Mouse (Mus musculus) gastrocnemius, adult 2 months (tissue): ENCODE measurements at regions not wholly inside any gene's neighbourhood (a gene's known extent, or its start where the extent isn't known, plus 50 kb on each side); places are given as distances from the start of the nearest gene placed in this dataset.
A peak's percentile ranks its signal among the peaks of the same experiment; 100 is the strongest.

Experiments
- DNase-seq: peaks from one replicate; pipeline ENCODE4 v3.0.0; 2022
- H3K27ac ChIP-seq: fragments of 200-600 bp; 2 replicates; pipeline ENCODE4 v1.8.1; 2022; ENCODE audit warnings: mild to moderate bottlenecking
- H3K4me3 ChIP-seq: fragments of 200-600 bp; 2 replicates; pipeline ENCODE4 v1.8.1; 2022; ENCODE audit warnings: mild to moderate bottlenecking, moderate library complexity
- CTCF ChIP-seq: fragments of 200-600 bp; IDR thresholded peaks from 2 replicates; pipeline ENCODE4 v1.8.1; 2022; ENCODE audit warnings: antibody characterized with exemption, mild to moderate bottlenecking, moderate library complexity
- intact Hi-C: fragments of 180-260 bp; cut with DNase I; formaldehyde crosslinking; loops from one replicate; pipeline ENCODE4 v1.15.1; 2025

GRCm38 (mm10) chr2:129883417-129883816 is 83.1 kb downstream of the Stk35 start:
- intact Hi-C loops, result loop anchor here (10.0 kb wide), 1 partner anchor 291 kb away; the partner anchor contains the start of gene Snrpb
- H3K27ac ChIP-seq, result no peak overlapping the region
- H3K4me3 ChIP-seq, result no peak overlapping the region
- no peak for TF ChIP-seq CTCF
- no peak for DNase-seq

GRCm38 (mm10) chr2:129884316-129884715 is 84.0 kb downstream of the Stk35 start:
- intact Hi-C loops, result loop anchor here (10.0 kb wide), 1 partner anchor 290 kb away; the partner anchor contains the start of gene Snrpb
- TF ChIP-seq CTCF, result no peak
- H3K27ac ChIP-seq, result no peak overlapping the region
- DNase-seq, result no peak
- no peak overlapping the region for H3K4me3 ChIP-seq

GRCm38 (mm10) chr2:129885536-129885935 is 85.2 kb downstream of the Stk35 start:
- no peak for TF ChIP-seq CTCF
- intact Hi-C loops, result loop anchor here (10.0 kb wide), 1 partner anchor 289 kb away; the partner anchor contains the start of gene Snrpb
- Histone ChIP-seq H3K4me3 (no peak overlapping the region), H3K27ac (no peak overlapping the region)
- peak; percentile 40 for DNase-seq

- peak; percentile 30 for DNase-seq
- no peak for TF ChIP-seq CTCF
- intact Hi-C loops, result no loop called here
- Histone ChIP-seq H3K4me3 (peak overlapping the region; percentile 34), H3K27ac (peak overlapping the region; percentile 48; the same call in 1 of the 2 replicates)
Observed at GRCm38 (mm10) chr2:129893231-129893630, 92.9 kb downstream of the Stk35 start.

GRCm38 (mm10) chr2:129893832-129894231 is 93.5 kb downstream of the Stk35 start:
- no peak for TF ChIP-seq CTCF
- no peak for DNase-seq
- H3K4me3 ChIP-seq, result peak overlapping the region; percentile 34; the same call in 1 of the 2 replicates
- H3K27ac ChIP-seq, result peak overlapping the region; percentile 48; the same call in 1 of the 2 replicates
- intact Hi-C loops, result no loop called here

- Histone ChIP-seq H3K4me3 (no peak overlapping the region), H3K27ac (no peak overlapping the region)
- no peak for TF ChIP-seq CTCF
- DNase-seq, result no peak
- intact Hi-C loops, result no loop called here
Observed at GRCm38 (mm10) chr2:129894906-129895305, 94.6 kb downstream of the Stk35 start.

- DNase-seq, result no peak
- intact Hi-C loops, result no loop called here
- H3K4me3 ChIP-seq, result no peak overlapping the region
- TF ChIP-seq CTCF, result no peak
- H3K27ac ChIP-seq, result no peak overlapping the region
Observed at GRCm38 (mm10) chr2:129895369-129895768, 95.1 kb downstream of the Stk35 start.

GRCm38 (mm10) chr2:129896696-129897095 is 96.4 kb downstream of the Stk35 start:
- intact Hi-C loops, result no loop called here
- DNase-seq, result no peak
- H3K4me3 ChIP-seq, result no peak overlapping the region
- no peak for TF ChIP-seq CTCF
- H3K27ac ChIP-seq, result no peak overlapping the region

- Histone ChIP-seq H3K27ac (no peak overlapping the region), H3K4me3 (no peak overlapping the region)
- TF ChIP-seq CTCF, result no peak
- DNase-seq, result no peak
- intact Hi-C loops, result loop anchor here (10.0 kb wide), 1 partner anchor 341 kb away; no protein-coding TSS in a partner anchor
Observed at GRCm38 (mm10) chr2:129903383-129904135, 103.2 kb downstream of the Stk35 start.

GRCm38 (mm10) chr2:129904753-129905152 is 104.4 kb downstream of the Stk35 start:
- intact Hi-C loops, result loop anchor here (5.0 to 10.0 kb wide), 2 partner anchors 153 to 340 kb away; no protein-coding TSS in a partner anchor
- Histone ChIP-seq H3K4me3 (no peak overlapping the region), H3K27ac (no peak overlapping the region)
- TF ChIP-seq CTCF, result peak; percentile 66
- DNase-seq, result no peak

GRCm38 (mm10) chr2:129908701-129909425 is 103.3 kb upstream of the Tgm3 start:
- intact Hi-C loops, result loop anchor here (5.0 to 10.0 kb wide), 2 partner anchors 148 to 336 kb away; no protein-coding TSS in a partner anchor
- H3K4me3 ChIP-seq, result no peak overlapping the region

GRCm38 (mm10) chr2:129911203-129911921 is 100.8 kb upstream of the Tgm3 start:
- Histone ChIP-seq H3K27ac (no peak overlapping the region), H3K4me3 (peak overlapping the region; percentile 50)
- intact Hi-C loops, result no loop called here
- TF ChIP-seq CTCF, result no peak
- DNase-seq, result no peak

More at GRCm38 (mm10) chr2:129908701-129909425, 103.3 kb upstream of the Tgm3 start:
- no peak for TF ChIP-seq CTCF
- no peak overlapping the region for H3K27ac ChIP-seq
- no peak for DNase-seq
